Mouse (Mus musculus) lung, embryonic 16.5 days (tissue): ENCODE measurements around the gene Crb2. TPM values are rescaled to one million over a fixed set of nuclear protein-coding genes. Genes with fewer than 3 reads are reported as not detected.
A peak's percentile ranks its signal among the peaks of the same experiment; 100 is the strongest.

Experiments used
- ATAC-seq: fragments of 200-750 bp; cut with Nextera tagmentation; 2 replicates; pipeline ENCODE4 v1.8.0; 2017; ENCODE audit warnings: low read depth, mild to moderate bottlenecking, moderate library complexity
- H3K27ac ChIP-seq: fragments of 300-500 bp; sonication (generic); 2 replicates; pipeline ENCODE4 v1.5.1; 2014; ENCODE audit warnings: mild to moderate bottlenecking, control low read depth, low read length
- H3K27me3 ChIP-seq: fragments of 300-500 bp; sonication (generic); 2 replicates; pipeline ENCODE4 v1.6.1; 2014; ENCODE audit warnings: low read depth, low read length, mixed read lengths; ENCODE audit not compliant: control insufficient read depth, insufficient read depth
- H3K36me3 ChIP-seq: fragments of 300-500 bp; sonication (generic); 2 replicates; pipeline ENCODE4 v1.6.1; 2014; ENCODE audit warnings: low read length; ENCODE audit not compliant: control insufficient read depth, insufficient read depth
- H3K4me1 ChIP-seq: fragments of 300-500 bp; sonication (generic); replicated peaks from 2 replicates; pipeline ENCODE4 v1.6.1; 2014; ENCODE audit warnings: low read length, mixed read lengths; ENCODE audit not compliant: control insufficient read depth, insufficient read depth
- H3K4me2 ChIP-seq: fragments of 300-500 bp; sonication (generic); 2 replicates; pipeline ENCODE4 v1.6.1; 2014; ENCODE audit warnings: low read depth, low read length, control low read depth
- H3K4me3 ChIP-seq: fragments of 300-500 bp; sonication (generic); 2 replicates; pipeline ENCODE4 v1.5.1; 2014; ENCODE audit warnings: mild to moderate bottlenecking, low read length, control low read depth
- H3K9ac ChIP-seq: fragments of 300-500 bp; sonication (generic); 2 replicates; pipeline ENCODE4 v1.6.1; 2014; ENCODE audit warnings: low read length, control low read depth
- H3K9me3 ChIP-seq: fragments of 300-500 bp; sonication (generic); 2 replicates; pipeline ENCODE4 v1.6.1; 2016; ENCODE audit warnings: low read length; ENCODE audit not compliant: control insufficient read depth
- WGBS: fragments of 180-500 bp; shearing (Covaris S2); extraction: QIAGEN DNeasy Blood & Tissue Kit; methylation state at CpG from one replicate; pipeline ENCODE4 v1.1.7; 2014; 5-methylcytosine and 5-hydroxymethylcytosine counted together
- polyA plus RNA-seq: library from polyadenylated mRNA; unstranded; fragments of >200 nt; fragmentation: Nextera tagmentation; extraction: Ambion mirVana; gene quantifications from 2 replicates; pipeline ENCODE4 v1.2.1, GENCODE M21; 2015

Gene Crb2
- polyA plus RNA-seq, 1 experiment from 2014 or later, result 0.88 TPM

GRCm38 (mm10) chr2:37748442-37749066 is 27.5 kb upstream of the Crb2 start:
- WGBS, result 39% methylated on average over 10 of the region's 10 CpGs
- no peak overlapping the region for H3K27ac ChIP-seq
- H3K27me3 ChIP-seq, result no peaks in the 10 kb centered on the region
- H3K4me1 ChIP-seq, result no peaks in the 10 kb centered on the region; the same call in 1 of the 2 replicates
- no peak overlapping the region for H3K4me3 ChIP-seq
- no peaks in the 10 kb centered on the region for H3K9me3 ChIP-seq
- peak; percentile 50; the same call in 1 of the 2 replicates for ATAC-seq
- no peak overlapping the region for H3K9ac ChIP-seq
- no peak overlapping the region for H3K4me2 ChIP-seq
- no peaks in the 10 kb centered on the region for H3K36me3 ChIP-seq

GRCm38 (mm10) chr2:37749323-37749722 is 26.7 kb upstream of the Crb2 start:
- Histone ChIP-seq H3K27me3 (no peaks in the 10 kb centered on the region), H3K4me1 (no peaks in the 10 kb centered on the region; the same call in 1 of the 2 replicates), H3K4me3 (no peak overlapping the region), H3K4me2 (no peak overlapping the region), H3K9ac (no peak overlapping the region), H3K36me3 (no peaks in the 10 kb centered on the region), H3K9me3 (no peaks in the 10 kb centered on the region), H3K27ac (no peak overlapping the region)
- WGBS, result 40% methylated on average over 6 of the region's 6 CpGs
- peak; percentile 32; the same call in 1 of the 2 replicates for ATAC-seq

- Histone ChIP-seq H3K36me3 (no peaks in the 10 kb centered on the region), H3K9ac (no peak overlapping the region), H3K27ac (no peak overlapping the region), H3K27me3 (no peaks in the 10 kb centered on the region), H3K9me3 (no peaks in the 10 kb centered on the region), H3K4me3 (no peak overlapping the region), H3K4me1 (no peaks in the 10 kb centered on the region; the same call in 1 of the 2 replicates), H3K4me2 (no peak overlapping the region)
- 76% methylated on average over 1 of the region's 1 CpGs for WGBS
- ATAC-seq, result 0 out of 2 replicates have a peak, but pooled peaks have one; percentile 51
Observed at GRCm38 (mm10) chr2:37751114-37751513, 24.9 kb upstream of the Crb2 start.

GRCm38 (mm10) chr2:37756220-37756930 is 19.7 kb upstream of the Crb2 start:
- no peak overlapping the region for H3K4me3 ChIP-seq
- no peaks in the 10 kb centered on the region for H3K9me3 ChIP-seq
- ATAC-seq, result no peak
- H3K27me3 ChIP-seq, result no peaks in the 10 kb centered on the region
- no peaks in the 10 kb centered on the region for H3K36me3 ChIP-seq
- H3K4me2 ChIP-seq, result no peak overlapping the region
- H3K4me1 ChIP-seq, result peaks cover 7% of the 10 kb centered on the region; the same call in 1 of the 2 replicates
- H3K9ac ChIP-seq, result no peak overlapping the region
- 79% methylated on average over 2 of the region's 2 CpGs for WGBS
- no peak overlapping the region for H3K27ac ChIP-seq

- WGBS, result 74% methylated on average over 5 of the region's 5 CpGs
- no peaks in the 10 kb centered on the region for H3K9me3 ChIP-seq
- H3K9ac ChIP-seq, result no peak overlapping the region
- no peak for ATAC-seq
- no peak overlapping the region for H3K4me2 ChIP-seq
- peaks cover 7% of the 10 kb centered on the region; the same call in 1 of the 2 replicates for H3K4me1 ChIP-seq
- no peaks in the 10 kb centered on the region for H3K27me3 ChIP-seq
- no peak overlapping the region for H3K27ac ChIP-seq
- no peaks in the 10 kb centered on the region for H3K36me3 ChIP-seq
- H3K4me3 ChIP-seq, result no peak overlapping the region
Observed at GRCm38 (mm10) chr2:37757016-37757415, 19.0 kb upstream of the Crb2 start.

GRCm38 (mm10) chr2:37757784-37758183 is 18.3 kb upstream of the Crb2 start:
- Histone ChIP-seq H3K4me1 (peaks cover 7% of the 10 kb centered on the region; the same call in 1 of the 2 replicates), H3K36me3 (no peaks in the 10 kb centered on the region), H3K9ac (peak overlapping the region; percentile 48), H3K27me3 (no peaks in the 10 kb centered on the region), H3K27ac (no peak overlapping the region), H3K4me3 (no peak overlapping the region), H3K9me3 (no peaks in the 10 kb centered on the region), H3K4me2 (no peak overlapping the region; the same call in 1 of the 2 replicates)
- WGBS, result 83% methylated on average over 4 of the region's 4 CpGs
- ATAC-seq, result 0 out of 2 replicates have a peak, but pooled peaks have one; percentile 10

- 16% methylated on average over 21 of the region's 21 CpGs for WGBS
- H3K9ac ChIP-seq, result peak overlapping the region; percentile 48
- no peaks in the 10 kb centered on the region for H3K9me3 ChIP-seq
- H3K4me3 ChIP-seq, result no peak overlapping the region
- peak; percentile 84 for ATAC-seq
- no peak overlapping the region for H3K27ac ChIP-seq
- H3K4me1 ChIP-seq, result peaks cover 7% of the 10 kb centered on the region; the same call in 1 of the 2 replicates
- H3K36me3 ChIP-seq, result no peaks in the 10 kb centered on the region
- peak overlapping the region; percentile 30 for H3K4me2 ChIP-seq
- no peaks in the 10 kb centered on the region for H3K27me3 ChIP-seq
Observed at GRCm38 (mm10) chr2:37758343-37759015, 17.6 kb upstream of the Crb2 start.

- no peaks in the 10 kb centered on the region for H3K9me3 ChIP-seq
- H3K27me3 ChIP-seq, result no peaks in the 10 kb centered on the region
- H3K27ac ChIP-seq, result no peak overlapping the region
- no peaks in the 10 kb centered on the region for H3K36me3 ChIP-seq
- ATAC-seq, result no peak
- H3K4me2 ChIP-seq, result no peak overlapping the region
- H3K4me3 ChIP-seq, result no peak overlapping the region
- peaks cover 13% of the 10 kb centered on the region for H3K4me1 ChIP-seq
- H3K9ac ChIP-seq, result no peak overlapping the region
- 42% methylated on average over 6 of the region's 6 CpGs for WGBS
Observed at GRCm38 (mm10) chr2:37760633-37761032, 15.4 kb upstream of the Crb2 start.

- Histone ChIP-seq H3K36me3 (no peaks in the 10 kb centered on the region), H3K9me3 (no peaks in the 10 kb centered on the region), H3K4me2 (no peak overlapping the region), H3K4me3 (no peak overlapping the region), H3K4me1 (peaks cover 28% of the 10 kb centered on the region), H3K27ac (no peak overlapping the region), H3K27me3 (no peaks in the 10 kb centered on the region), H3K9ac (no peak overlapping the region)
- no peak for ATAC-seq
- WGBS, result 25% methylated on average over 3 of the region's 3 CpGs
Observed at GRCm38 (mm10) chr2:37763638-37764037, 12.4 kb upstream of the Crb2 start.
